Mouse (Mus musculus): ENCODE results near the gene Pxt1. TPM values are rescaled to one million over a fixed set of nuclear protein-coding genes. Genes with fewer than 3 reads are reported as not detected.

Gene Pxt1
- polyA plus RNA-seq, 1 experiment, result not detected

DNA sequence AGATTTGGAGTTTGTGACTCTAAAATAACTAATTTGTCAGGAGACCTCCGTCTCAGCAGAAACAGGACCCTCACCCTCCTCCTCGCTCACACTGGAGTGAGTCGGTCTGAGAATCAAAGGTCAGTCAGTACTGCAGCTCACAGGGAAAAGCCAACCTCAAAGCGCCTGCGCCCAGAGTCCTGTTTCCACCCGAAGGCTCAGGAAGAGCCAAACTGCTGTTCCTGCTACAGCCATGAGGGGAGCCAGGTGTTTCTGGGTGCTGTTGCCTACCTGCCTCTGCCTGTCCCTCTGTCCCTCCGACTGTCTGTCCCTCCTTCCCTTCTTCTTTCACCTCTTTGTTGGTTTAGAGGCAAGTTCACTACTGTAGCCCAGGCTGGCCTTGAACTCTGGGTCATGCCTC lies 33.5 kb downstream of the Pxt1 start:
- Histone ChIP-seq H3K4me3 (ENCODE audit: insufficient read depth, low read depth, low read length) (no peak overlapping the region), H3K27ac (replicated peaks; ENCODE audit: low read depth, low read length) (no peak overlapping the region), H3K4me1 (ENCODE audit: control insufficient read depth, insufficient read depth, insufficient read length, low read length) (0 out of 2 replicates have a peak, but pooled peaks cover 4% of the 10 kb centered on the region)

GRCm38 (mm10) chr17:28909252-28909941 lies 34.2 kb downstream of the Pxt1 start:
- H3K4me3 ChIP-seq (ENCODE audit: insufficient read depth, low read depth, low read length), result no peak overlapping the region

GRCm38 (mm10) chr17:28907959-28908358 lies 35.7 kb downstream of the Pxt1 start:
- no peak overlapping the region for H3K27ac ChIP-seq (replicated peaks; ENCODE audit: low read depth, low read length)
- H3K4me1 ChIP-seq (ENCODE audit: control insufficient read depth, insufficient read depth, insufficient read length, low read length), result no peaks in the 10 kb centered on the region

More at GRCm38 (mm10) chr17:28909252-28909941, 34.2 kb downstream of the Pxt1 start:
- no peak overlapping the region for H3K27ac ChIP-seq (replicated peaks; ENCODE audit: low read depth, low read length)
- H3K4me1 ChIP-seq (ENCODE audit: control insufficient read depth, insufficient read depth, insufficient read length, low read length), result 0 out of 2 replicates have a peak, but pooled peaks cover 4% of the 10 kb centered on the region

GRCm38 (mm10) chr17:28905377-28905916 lies 38.2 kb downstream of the Pxt1 start:
- no peak overlapping the region for H3K27ac ChIP-seq (replicated peaks; ENCODE audit: low read depth, low read length)
- H3K4me3 ChIP-seq (ENCODE audit: insufficient read depth, low read depth, low read length), result no peak overlapping the region
- H3K4me1 ChIP-seq (ENCODE audit: control insufficient read depth, insufficient read depth, insufficient read length, low read length), result no peaks in the 10 kb centered on the region

More at GRCm38 (mm10) chr17:28907959-28908358, 35.7 kb downstream of the Pxt1 start:
- no peak overlapping the region for H3K4me3 ChIP-seq (ENCODE audit: insufficient read depth, low read depth, low read length)

- Histone ChIP-seq H3K27ac (replicated peaks; ENCODE audit: low read depth, low read length) (no peak overlapping the region), H3K4me3 (ENCODE audit: insufficient read depth, low read depth, low read length) (no peak overlapping the region), H3K4me1 (ENCODE audit: control insufficient read depth, insufficient read depth, insufficient read length, low read length) (no peaks in the 10 kb centered on the region)
These were observed 38.9 kb downstream of the Pxt1 start for GRCm38 (mm10) chr17:28904546-28905376.

GRCm38 (mm10) chr17:28901559-28901958 lies 42.1 kb downstream of the Pxt1 start:
- Histone ChIP-seq H3K4me1 (ENCODE audit: control insufficient read depth, insufficient read depth, insufficient read length, low read length) (peaks cover 7% of the 10 kb centered on the region; the same call in 1 of the 2 replicates), H3K4me3 (ENCODE audit: insufficient read depth, low read depth, low read length) (no peak overlapping the region), H3K27ac (replicated peaks; ENCODE audit: low read depth, low read length) (no peak overlapping the region)

DNA sequence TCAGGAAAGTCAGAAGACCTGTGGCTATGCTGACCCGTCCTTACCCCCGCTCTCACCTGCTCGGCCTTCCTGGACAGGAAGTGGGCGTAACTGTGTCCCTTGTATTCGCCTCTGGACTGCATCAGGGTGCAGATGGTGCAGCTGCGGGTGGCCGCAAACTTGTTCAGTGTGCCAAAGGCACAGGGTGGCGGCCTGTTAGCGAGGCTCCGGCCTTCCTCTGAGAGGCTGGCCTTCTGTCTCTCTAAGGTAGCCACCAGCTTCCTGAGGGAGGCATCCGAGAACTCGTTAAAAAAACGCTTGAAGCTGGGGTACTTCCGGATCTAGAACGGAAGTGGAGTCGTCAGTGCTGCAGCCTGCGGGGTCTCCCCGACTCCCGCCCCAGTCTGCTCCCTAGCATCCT lies 44.2 kb downstream of the Pxt1 start:
- peaks cover 8% of the 10 kb centered on the region for H3K4me1 ChIP-seq (ENCODE audit: control insufficient read depth, insufficient read depth, insufficient read length, low read length)
- no peak overlapping the region for H3K4me3 ChIP-seq (ENCODE audit: insufficient read depth, low read depth, low read length)
- no peak overlapping the region for H3K27ac ChIP-seq (replicated peaks; ENCODE audit: low read depth, low read length)

DNA sequence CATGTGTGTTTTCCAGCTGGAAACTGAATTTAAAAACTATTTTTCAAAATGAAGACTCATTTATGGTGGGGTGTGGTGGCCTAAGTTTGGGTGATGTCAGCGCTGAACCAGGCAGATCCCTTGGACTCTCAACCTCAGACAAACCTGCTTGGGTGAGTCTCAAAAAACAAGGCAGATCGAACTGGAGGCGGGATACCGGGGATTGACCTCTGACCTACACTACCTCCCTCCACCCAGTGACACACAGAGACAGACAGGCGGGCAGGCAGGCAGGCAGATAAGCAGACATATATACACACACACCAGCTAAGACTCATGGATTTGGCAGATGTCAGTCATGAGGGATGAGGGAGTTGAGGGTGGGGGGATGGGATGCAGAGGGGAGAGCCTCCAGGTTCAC lies 45.4 kb downstream of the Pxt1 start:
- Histone ChIP-seq H3K27ac (replicated peaks; ENCODE audit: low read depth, low read length) (no peak overlapping the region), H3K4me3 (ENCODE audit: insufficient read depth, low read depth, low read length) (no peak overlapping the region), H3K4me1 (ENCODE audit: control insufficient read depth, insufficient read depth, insufficient read length, low read length) (peaks cover 15% of the 10 kb centered on the region)

GRCm38 (mm10) chr17:28897817-28898216 lies 45.8 kb downstream of the Pxt1 start:
- Histone ChIP-seq H3K27ac (replicated peaks; ENCODE audit: low read depth, low read length) (no peak overlapping the region), H3K4me3 (ENCODE audit: insufficient read depth, low read depth, low read length) (no peak overlapping the region), H3K4me1 (ENCODE audit: control insufficient read depth, insufficient read depth, insufficient read length, low read length) (peaks cover 15% of the 10 kb centered on the region)

DNA sequence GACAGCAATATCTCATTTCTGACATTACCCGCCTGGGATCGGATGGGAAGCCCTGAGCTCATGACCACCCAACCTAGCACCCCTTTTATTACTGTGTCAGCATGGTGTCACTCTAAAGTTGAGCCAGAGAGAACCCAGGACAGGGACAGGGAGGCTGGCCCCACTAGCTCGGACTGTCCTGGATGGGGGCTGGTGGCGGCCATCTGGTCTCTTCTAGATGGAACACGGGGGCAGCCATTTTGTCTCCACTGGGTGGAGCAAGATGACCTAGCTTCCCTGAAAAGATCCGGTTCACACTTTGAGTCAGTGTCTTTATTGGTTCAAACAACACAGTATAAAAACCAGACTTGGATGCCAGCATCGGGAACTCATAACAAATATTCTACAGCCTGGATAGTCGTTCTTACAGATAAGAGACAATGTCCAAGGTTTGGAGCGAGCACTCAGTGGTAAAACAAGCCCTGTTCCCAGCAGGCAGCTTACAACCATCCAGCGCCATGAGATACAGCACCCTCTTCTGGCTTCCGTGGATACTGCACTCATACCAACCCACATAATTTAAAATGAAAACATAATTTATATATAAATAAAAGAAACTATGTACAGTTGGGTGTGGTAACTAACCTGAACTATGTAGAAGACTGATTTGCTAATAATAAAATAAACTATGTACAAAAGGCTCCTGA lies 47.4 kb downstream of the Pxt1 start:
- H3K4me1 ChIP-seq (ENCODE audit: control insufficient read depth, insufficient read depth, insufficient read length, low read length), result peaks cover 15% of the 10 kb centered on the region
- H3K4me3 ChIP-seq (ENCODE audit: insufficient read depth, low read depth, low read length), result no peak overlapping the region
- no peak overlapping the region for H3K27ac ChIP-seq (replicated peaks; ENCODE audit: low read depth, low read length)

DNA sequence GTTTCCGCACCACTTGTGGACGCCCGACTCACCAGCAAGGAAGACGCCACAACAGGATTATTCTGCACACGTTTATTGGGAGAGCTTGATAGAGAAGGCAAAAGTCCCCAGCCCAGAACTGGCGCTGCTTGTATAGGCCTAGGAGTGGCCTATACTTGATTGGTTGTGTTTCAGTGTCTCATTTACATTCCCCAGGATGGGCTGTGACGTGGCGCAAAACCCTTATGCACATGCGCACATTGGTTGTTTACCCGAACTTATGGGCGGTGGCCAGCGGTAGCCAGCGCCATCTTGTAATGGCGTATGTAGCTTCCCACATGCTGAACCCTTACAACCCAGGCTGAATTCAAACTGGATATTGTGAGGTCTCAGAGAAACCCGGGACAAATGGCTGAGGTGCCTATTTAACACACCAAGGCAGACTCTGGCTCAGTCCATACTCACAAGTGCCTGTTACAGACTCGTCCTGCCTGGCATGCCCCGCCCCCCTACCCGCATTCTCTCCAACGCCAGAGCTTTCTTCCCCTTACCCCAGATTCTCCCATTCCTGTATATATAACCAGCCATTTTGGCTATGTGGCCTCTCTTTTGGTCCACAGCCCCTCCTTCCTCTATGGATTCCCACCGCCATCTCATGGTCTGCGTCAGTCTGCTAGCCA lies 48.3 kb downstream of the Pxt1 start:
- Histone ChIP-seq H3K4me1 (ENCODE audit: control insufficient read depth, insufficient read depth, insufficient read length, low read length) (peaks cover 15% of the 10 kb centered on the region), H3K27ac (replicated peaks; ENCODE audit: low read depth, low read length) (peak overlapping the region; percentile 78), H3K4me3 (ENCODE audit: insufficient read depth, low read depth, low read length) (no peak overlapping the region)

- Histone ChIP-seq H3K27ac (replicated peaks; ENCODE audit: low read depth, low read length) (peak overlapping the region; percentile 78), H3K4me3 (ENCODE audit: insufficient read depth, low read depth, low read length) (no peak overlapping the region), H3K4me1 (ENCODE audit: control insufficient read depth, insufficient read depth, insufficient read length, low read length) (peaks cover 13% of the 10 kb centered on the region)
These were observed 49.4 kb downstream of the Pxt1 start for GRCm38 (mm10) chr17:28894050-28894767.

- H3K27ac ChIP-seq (replicated peaks; ENCODE audit: low read depth, low read length), result no peak overlapping the region
- no peak overlapping the region for H3K4me3 ChIP-seq (ENCODE audit: insufficient read depth, low read depth, low read length)
- H3K4me1 ChIP-seq (ENCODE audit: control insufficient read depth, insufficient read depth, insufficient read length, low read length), result no peaks in the 10 kb centered on the region
These were observed 57.4 kb downstream of the Pxt1 start for GRCm38 (mm10) chr17:28886266-28886665.

DNA sequence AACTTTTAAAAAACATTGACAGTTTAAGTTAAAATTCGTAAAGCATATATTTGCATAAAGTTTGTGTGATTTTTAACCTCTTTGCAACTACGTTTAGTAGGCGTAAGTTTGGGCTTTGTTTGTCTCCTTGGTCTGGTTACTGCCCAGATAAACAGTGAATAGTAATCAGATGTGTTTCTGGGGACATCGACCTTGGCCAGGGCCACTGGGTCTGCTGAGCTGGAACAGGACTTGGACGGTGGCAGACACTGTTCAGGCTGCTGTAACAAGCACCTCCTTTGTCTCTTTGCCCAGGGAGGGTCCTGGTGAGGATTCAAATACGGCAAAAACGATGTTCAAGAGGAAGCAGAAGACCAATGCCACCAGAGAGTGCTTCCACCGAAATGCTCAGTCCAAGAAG lies 58.4 kb downstream of the Pxt1 start:
- no peak overlapping the region for H3K27ac ChIP-seq (replicated peaks; ENCODE audit: low read depth, low read length)
- no peaks in the 10 kb centered on the region for H3K4me1 ChIP-seq (ENCODE audit: control insufficient read depth, insufficient read depth, insufficient read length, low read length)

More for the DNA sequence above, 58.4 kb downstream of the Pxt1 start:
- no peak overlapping the region for H3K4me3 ChIP-seq (ENCODE audit: insufficient read depth, low read depth, low read length)

Data from brown adipose tissue, adult 24 weeks (tissue).